Mouse (Mus musculus) small intestine, adult 2 months (tissue): ENCODE results near the gene Lztr1. TPM values are rescaled to one million over a fixed set of nuclear protein-coding genes. Genes with fewer than 3 reads are reported as not detected.
"Not testable (repeated sequence)": the region's sequence is repeated elsewhere in the genome, so short reads cannot be mapped to it uniquely, and the experiment has no call there.

Experiments
- H3K27ac ChIP-seq: fragments of 200-500 bp; 2 replicates; pipeline ENCODE4 v1.5.1; 2012; ENCODE audit warnings: low read depth, low read length, control low read depth, inconsistent platforms; ENCODE audit not compliant: insufficient read depth
- H3K27me3 ChIP-seq: fragments of 200-500 bp; 2 replicates; pipeline ENCODE4 v1.6.1; 2012; ENCODE audit warnings: mild to moderate bottlenecking, moderate library complexity, low read length, inconsistent platforms; ENCODE audit not compliant: control insufficient read depth, insufficient read depth
- H3K36me3 ChIP-seq: fragments of 200-500 bp; 2 replicates; pipeline ENCODE4 v1.6.1; 2012; ENCODE audit warnings: mild to moderate bottlenecking, low read length, control low read depth, inconsistent platforms; ENCODE audit not compliant: control insufficient read depth, insufficient read depth
- H3K4me1 ChIP-seq: fragments of 200-500 bp; 2 replicates; pipeline ENCODE4 v1.6.1; 2012; ENCODE audit warnings: low read length, inconsistent platforms, mixed read lengths; ENCODE audit not compliant: control insufficient read depth, insufficient read depth, insufficient read length
- H3K4me3 ChIP-seq: fragments of 200-500 bp; 2 replicates; pipeline ENCODE4 v1.5.1; 2012; ENCODE audit warnings: low read depth, mild to moderate bottlenecking, control low read depth, inconsistent platforms, low read length, moderate library complexity
- CTCF ChIP-seq: fragments of 200-500 bp; IDR thresholded peaks from 2 replicates; pipeline ENCODE4 v1.5.1; 2012; ENCODE audit warnings: low read depth, mild to moderate bottlenecking, control low read depth, inconsistent platforms, low read length, moderate library complexity, mixed read lengths; ENCODE audit not compliant: insufficient replicate concordance, insufficient read length; ENCODE audit errors: extremely low read depth
- POLR2A ChIP-seq: fragments of 200-500 bp; IDR thresholded peaks from 2 replicates; pipeline ENCODE4 v1.6.1; 2012; ENCODE audit warnings: low read depth, mild to moderate bottlenecking, control low read depth, inconsistent platforms, low read length, moderate library complexity
- WGBS: fragments of 180-500 bp; shearing (Covaris S2); methylation state at CpG from one replicate; pipeline ENCODE4 v1.1.7; 2018; 5-methylcytosine and 5-hydroxymethylcytosine counted together
- polyA plus RNA-seq: library from polyadenylated mRNA; depleted of rRNA; stranded (reverse); fragments of >200 nt; gene quantifications from 2 replicates; pipeline ENCODE4 v1.2.3, GENCODE M21; 2012

Lztr1 gene
- polyA plus RNA-seq, 1 experiment = 197 TPM

- Histone ChIP-seq H3K27me3 (no peaks in the 10 kb centered on the region; the same call in 1 of the 2 replicates), H3K27ac (no peak within 1 kb of the TSS), H3K36me3 (peaks cover 14% of the 10 kb centered on the region), H3K4me1 (peaks cover 3% of the 10 kb centered on the region; the same call in 1 of the 2 replicates), H3K4me3 (peak within 1 kb of the TSS; percentile 74)
- TF ChIP-seq POLR2A = no peak
- no peak for TF ChIP-seq CTCF
- 1% methylated on average over 47 of the region's 47 CpGs for WGBS
These were observed 18.9 kb upstream of the Lztr1 start, which contains the start of gene Aifm3 for GRCm38 (mm10) chr16:17489469-17490111. Gene Aifm3, plus strand, starts transcription at chr16:17489611.

GRCm38 (mm10) chr16:17491154-17491553 lies 17.3 kb upstream of the Lztr1 start:
- no peak for TF ChIP-seq POLR2A
- TF ChIP-seq CTCF = no peak
- Histone ChIP-seq H3K36me3 (peaks cover 5% of the 10 kb centered on the region; the same call in 1 of the 2 replicates), H3K27me3 (no peaks in the 10 kb centered on the region; the same call in 1 of the 2 replicates), H3K4me3 (no peak overlapping the region), H3K4me1 (peaks cover 3% of the 10 kb centered on the region; the same call in 1 of the 2 replicates), H3K27ac (no peak overlapping the region)
- WGBS = 97% methylated on average over 5 of the region's 5 CpGs

GRCm38 (mm10) chr16:17491896-17492561 lies 16.5 kb upstream of the Lztr1 start:
- WGBS = 80% methylated on average over 5 of the region's 5 CpGs
- Histone ChIP-seq H3K27ac (no peak overlapping the region), H3K36me3 (peaks cover 2% of the 10 kb centered on the region; the same call in 1 of the 2 replicates), H3K4me1 (peaks cover 3% of the 10 kb centered on the region; the same call in 1 of the 2 replicates), H3K27me3 (no peaks in the 10 kb centered on the region; the same call in 1 of the 2 replicates), H3K4me3 (no peak overlapping the region)
- TF ChIP-seq CTCF (no peak), POLR2A (no peak)

- Histone ChIP-seq H3K36me3 (no peaks in the 10 kb centered on the region), H3K27me3 (no peaks in the 10 kb centered on the region), H3K4me1 (no peaks in the 10 kb centered on the region), H3K27ac (no peak overlapping the region), H3K4me3 (no peak overlapping the region)
- no peak for TF ChIP-seq POLR2A
- no peak for TF ChIP-seq CTCF
- WGBS = 71% methylated on average over 2 of the region's 2 CpGs
These were observed 11.8 kb upstream of the Lztr1 start for GRCm38 (mm10) chr16:17496499-17497305.

GRCm38 (mm10) chr16:17499249-17499883 lies 9.1 kb upstream of the Lztr1 start:
- Histone ChIP-seq H3K4me3 (no peak overlapping the region), H3K36me3 (no peaks in the 10 kb centered on the region), H3K27ac (no peak overlapping the region), H3K27me3 (no peaks in the 10 kb centered on the region), H3K4me1 (no peaks in the 10 kb centered on the region)
- 70% methylated on average over 10 of the region's 10 CpGs for WGBS
- no peak for TF ChIP-seq CTCF
- TF ChIP-seq POLR2A = no peak

DNA sequence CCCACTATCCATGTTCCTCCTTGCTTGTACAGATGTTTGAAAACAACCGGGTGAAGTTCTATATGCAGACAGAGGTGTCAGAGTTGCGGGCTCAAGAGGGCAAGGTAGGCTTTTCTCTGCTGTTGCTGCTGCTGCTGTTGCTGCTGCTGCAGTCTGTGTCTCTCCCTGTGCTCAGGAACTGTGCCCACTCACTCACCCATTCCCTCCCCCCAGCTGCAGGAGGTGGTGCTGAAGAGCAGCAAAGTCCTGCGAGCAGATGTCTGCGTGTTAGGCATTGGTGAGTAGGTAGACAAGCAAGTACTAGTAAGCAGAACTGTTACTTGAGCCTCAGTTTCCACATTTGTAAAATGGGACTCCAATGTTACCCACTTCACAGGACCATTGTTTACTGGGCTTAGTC lies 5.8 kb upstream of the Lztr1 start:
- H3K27ac ChIP-seq = no peak overlapping the region
- no peak overlapping the region for H3K4me3 ChIP-seq
- no peaks in the 10 kb centered on the region for H3K27me3 ChIP-seq
- WGBS = 68% methylated on average over 4 of the region's 4 CpGs
- H3K4me1 ChIP-seq = no peaks in the 10 kb centered on the region
- no peak for TF ChIP-seq CTCF
- no peak for TF ChIP-seq POLR2A
- H3K36me3 ChIP-seq = no peaks in the 10 kb centered on the region

- 76% methylated on average over 5 of the region's 5 CpGs for WGBS
- no peak overlapping the region for H3K4me3 ChIP-seq
- H3K4me1 ChIP-seq = peaks cover 17% of the 10 kb centered on the region; the same call in 1 of the 2 replicates
- TF ChIP-seq CTCF = no peak
- no peak for TF ChIP-seq POLR2A
- no peak overlapping the region for H3K27ac ChIP-seq
- no peaks in the 10 kb centered on the region for H3K27me3 ChIP-seq
- H3K36me3 ChIP-seq = peaks cover 6% of the 10 kb centered on the region
These were observed 1.4 kb upstream of the Lztr1 start for GRCm38 (mm10) chr16:17507018-17507552.

GRCm38 (mm10) chr16:17508031-17508430 lies 457 bp upstream of the Lztr1 start:
- not testable (repeated sequence) for H3K27me3 ChIP-seq, H3K27ac ChIP-seq
- 7% methylated on average over 3 of the region's 3 CpGs for WGBS
- peaks cover 14% of the 10 kb centered on the region for H3K36me3 ChIP-seq
- H3K4me1 ChIP-seq = peaks cover 17% of the 10 kb centered on the region; the same call in 1 of the 2 replicates
- H3K4me3 ChIP-seq = peak overlapping the region; percentile 69
